Mouse (Mus musculus): ENCODE data around the gene Vps25.

The Vps25 gene

DNA sequence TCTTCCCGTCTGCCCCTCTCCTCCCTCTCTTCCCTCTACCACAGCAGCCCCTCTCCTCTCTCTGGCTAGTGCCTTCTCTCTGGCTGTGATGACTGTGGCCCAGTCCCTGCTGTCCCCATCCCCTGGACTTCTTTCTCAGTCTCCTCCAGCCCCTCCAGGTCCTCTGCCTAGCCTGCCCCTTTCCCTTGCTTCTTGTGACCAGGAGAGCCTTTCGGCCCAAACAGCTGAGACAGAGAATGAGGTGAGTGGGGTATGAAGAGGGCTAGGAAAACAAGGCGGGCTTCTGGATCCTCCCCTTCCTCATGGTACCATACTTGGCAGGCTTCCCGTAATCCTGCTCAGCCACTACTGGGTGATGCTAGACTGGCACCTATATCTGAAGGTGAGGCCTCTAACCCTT is 21.8 kb downstream of the Vps25 start:
- DNase-seq (ENCODE audit: low spot score), result no peak

- DNase-seq (ENCODE audit: low spot score), result no peak
Measured at GRCm38 (mm10) chr11:101276319-101277070, 23.0 kb downstream of the Vps25 start.

GRCm38 (mm10) chr11:101277381-101278222 is 24.1 kb downstream of the Vps25 start:
- peak; percentile 39 for DNase-seq (ENCODE audit: low spot score)

- DNase-seq (ENCODE audit: low spot score), result peak; percentile 67
Measured at GRCm38 (mm10) chr11:101278223-101279192, 25.0 kb downstream of the Vps25 start, which contains the start of the genes Cntd1 and Coa3. Gene Cntd1 (plus strand): TSS chr11:101279012. Gene Coa3 (minus strand): TSS chr11:101279114.

DNA sequence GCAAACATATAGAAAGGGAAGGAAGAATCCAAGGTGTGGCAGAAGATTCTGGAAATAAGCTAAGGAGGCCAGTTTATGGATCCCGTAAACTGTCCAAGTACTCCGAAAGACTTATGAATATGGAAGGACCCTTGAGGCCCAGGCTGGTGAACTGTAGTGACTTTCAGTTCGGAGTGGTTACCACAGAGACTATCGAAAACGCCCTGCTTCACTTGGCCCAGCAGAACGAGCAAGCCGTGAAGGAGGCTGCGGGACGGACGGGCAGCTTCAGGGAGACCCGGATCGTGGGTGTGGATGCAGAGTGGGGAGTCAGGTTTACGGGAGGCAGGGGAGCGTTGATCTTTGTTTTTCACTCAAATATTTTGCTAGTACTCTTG is 25.7 kb downstream of the Vps25 start:
- no peak for DNase-seq (ENCODE audit: low spot score)

DNA sequence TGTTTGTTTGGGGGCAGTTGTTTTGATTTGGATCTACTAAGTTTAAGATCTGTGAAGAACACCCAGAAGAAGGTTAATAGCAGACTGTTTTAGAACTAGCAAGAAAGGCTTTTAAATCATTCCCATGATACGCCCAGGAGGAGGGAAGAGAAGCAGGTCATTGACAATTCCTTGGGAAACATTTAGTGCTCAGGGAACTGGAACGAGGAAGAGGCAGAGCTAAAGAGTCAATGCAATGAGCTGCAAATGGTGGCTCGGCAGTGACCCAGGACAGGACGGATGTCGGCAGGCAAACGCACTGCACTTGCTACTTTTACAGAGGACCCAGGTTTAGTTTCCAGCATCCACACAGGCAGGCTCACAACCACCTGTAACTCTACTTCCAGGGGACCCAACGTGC is 27.3 kb downstream of the Vps25 start:
- no peak for DNase-seq (ENCODE audit: low spot score)

DNA sequence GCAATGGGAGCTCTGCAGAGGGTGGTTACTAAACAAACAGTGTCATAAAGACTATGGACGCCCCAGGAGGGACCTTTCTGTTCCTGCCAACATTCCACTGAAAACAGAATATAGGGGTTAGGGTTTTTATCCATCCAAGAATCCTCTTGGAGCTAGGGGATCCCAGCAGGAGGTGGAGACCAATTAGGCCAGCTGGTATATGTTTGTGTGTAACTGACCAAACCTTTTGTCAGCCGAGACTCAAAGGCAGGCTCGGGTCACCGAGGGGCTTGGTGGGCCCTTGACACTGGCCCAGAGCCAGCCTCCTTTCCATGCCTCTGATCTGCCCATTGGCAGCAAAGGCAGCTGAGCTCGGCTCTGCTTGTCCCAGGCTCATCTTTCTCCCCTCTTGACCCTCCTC is 29.4 kb downstream of the Vps25 start:
- no peak for DNase-seq (ENCODE audit: low spot score)

DNA sequence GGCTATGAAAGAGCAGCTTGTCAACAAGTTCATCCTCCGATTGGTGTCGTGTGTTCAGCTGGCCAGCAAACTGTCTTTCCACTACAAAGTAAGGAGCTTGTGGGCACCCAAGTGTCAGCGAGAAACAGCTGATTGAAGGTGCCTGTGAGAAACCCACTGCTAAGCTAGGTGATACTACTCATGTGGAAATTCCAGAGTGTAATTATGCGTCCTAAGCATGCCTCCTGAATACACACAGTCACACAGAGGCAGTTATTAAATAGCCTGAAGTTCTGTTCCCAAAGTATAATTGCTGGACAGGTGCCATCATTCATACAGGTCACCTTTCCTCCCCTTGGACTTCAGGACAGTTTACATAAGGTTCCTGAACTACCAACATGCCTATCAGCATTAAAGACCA is 30.3 kb downstream of the Vps25 start:
- no peak for DNase-seq (ENCODE audit: low spot score)

GRCm38 (mm10) chr11:101287306-101287705 is 33.8 kb downstream of the Vps25 start:
- peak; percentile 82 for DNase-seq (ENCODE audit: low spot score)

GRCm38 (mm10) chr11:101291231-101291630 is 37.7 kb downstream of the Vps25 start:
- DNase-seq (ENCODE audit: low spot score), result no peak

GRCm38 (mm10) chr11:101295191-101295590 is 41.7 kb downstream of the Vps25 start:
- DNase-seq (ENCODE audit: low spot score), result no peak

DNA sequence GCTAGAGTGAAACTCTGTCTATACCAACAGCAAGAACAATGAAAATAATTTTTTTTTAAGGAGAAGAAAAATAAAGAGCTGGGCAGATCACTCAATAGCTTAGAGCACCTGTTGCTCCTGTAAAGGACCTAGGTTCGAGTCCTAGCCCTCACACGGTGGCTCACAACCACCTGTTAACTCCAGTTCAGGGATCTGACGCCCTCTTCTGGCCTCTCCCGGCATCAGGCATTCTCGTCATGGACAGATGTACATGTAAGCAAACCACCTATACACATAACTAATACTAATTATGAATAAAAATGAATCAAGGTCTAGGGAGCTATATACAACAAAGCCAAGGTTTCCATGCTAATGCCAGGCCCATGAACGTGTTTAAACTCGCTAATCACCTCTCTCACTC is 47.4 kb downstream of the Vps25 start:
- DNase-seq (ENCODE audit: low spot score), result no peak

DNA sequence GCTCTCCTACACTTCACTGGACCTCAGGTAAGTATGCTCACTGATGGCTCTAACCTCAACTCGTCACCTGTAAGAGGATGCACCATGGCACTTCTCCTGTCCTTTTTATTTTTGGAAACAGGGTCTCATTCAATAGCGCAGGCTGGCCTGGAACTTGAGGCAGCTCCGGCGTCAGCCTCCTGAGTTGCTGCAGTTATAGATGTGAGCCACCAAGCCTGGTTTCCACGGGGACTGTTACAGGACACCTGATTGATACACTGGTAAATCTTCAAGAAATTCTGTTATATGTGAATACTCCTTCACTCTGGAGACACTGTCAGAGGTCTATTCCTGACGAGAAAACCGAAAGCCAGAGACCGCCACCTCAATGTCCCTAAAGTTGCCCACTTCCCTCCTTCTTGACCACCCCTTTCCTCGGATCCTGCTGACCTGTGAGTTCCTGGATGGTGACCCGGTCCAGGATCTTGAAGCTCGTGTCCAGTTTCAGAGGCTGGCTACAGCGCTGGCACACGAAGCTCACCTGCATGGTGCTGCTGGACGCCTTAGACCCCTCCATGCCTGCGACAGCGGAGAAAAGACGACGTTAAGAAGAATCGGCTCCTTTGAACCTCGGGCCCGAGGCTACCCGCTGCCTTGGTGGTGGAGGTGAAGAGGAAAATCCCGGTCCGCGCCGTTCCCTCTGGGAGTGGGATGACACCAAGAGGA is 47.9 kb downstream of the Vps25 start:
- peak; percentile 21 for DNase-seq (ENCODE audit: low spot score)

DNA sequence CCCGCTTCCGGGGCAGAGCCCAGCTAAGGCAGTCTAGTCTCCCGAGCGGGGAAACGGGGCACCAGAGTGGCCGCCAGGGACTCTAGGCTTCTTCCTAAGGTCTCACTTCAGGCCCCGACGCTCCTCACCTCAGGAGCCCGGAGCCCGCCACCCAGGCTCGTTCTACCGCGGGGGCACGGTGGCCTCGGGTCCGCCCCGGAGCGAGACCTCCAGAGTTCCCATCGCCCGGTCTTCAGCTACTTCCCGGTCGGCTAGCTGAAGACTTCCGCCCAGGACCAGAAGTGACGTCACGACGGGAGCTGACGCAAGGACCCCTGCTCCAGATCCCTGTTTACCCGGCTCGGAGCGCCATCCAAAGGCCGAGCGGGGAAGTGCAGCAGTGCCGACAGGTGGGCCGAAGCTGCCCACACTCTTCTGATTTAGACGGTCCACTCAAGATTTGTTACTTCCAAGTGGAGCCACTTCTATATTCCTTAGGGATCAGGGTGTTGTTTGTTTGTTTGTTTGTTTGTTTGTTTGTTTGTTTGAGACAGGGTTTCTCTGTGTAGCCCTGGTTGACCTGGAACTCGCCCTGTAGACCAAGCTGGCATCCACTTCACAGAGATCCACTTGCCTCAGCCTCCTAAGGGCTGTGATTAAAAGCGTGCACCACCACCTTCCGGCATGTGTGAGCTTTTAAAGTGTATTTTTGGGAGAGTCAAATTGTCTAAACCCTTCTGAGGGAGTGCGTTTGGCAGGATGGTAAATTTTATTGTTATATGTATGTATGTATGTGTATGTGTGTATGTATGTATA is 48.7 kb downstream of the Vps25 start, which contains the start of gene Becn1:
TSS of gene Becn1 (minus strand) at position 283 of the 795 bp plus-strand sequence.
- DNase-seq (ENCODE audit: low spot score), result peak; percentile 97

DNA sequence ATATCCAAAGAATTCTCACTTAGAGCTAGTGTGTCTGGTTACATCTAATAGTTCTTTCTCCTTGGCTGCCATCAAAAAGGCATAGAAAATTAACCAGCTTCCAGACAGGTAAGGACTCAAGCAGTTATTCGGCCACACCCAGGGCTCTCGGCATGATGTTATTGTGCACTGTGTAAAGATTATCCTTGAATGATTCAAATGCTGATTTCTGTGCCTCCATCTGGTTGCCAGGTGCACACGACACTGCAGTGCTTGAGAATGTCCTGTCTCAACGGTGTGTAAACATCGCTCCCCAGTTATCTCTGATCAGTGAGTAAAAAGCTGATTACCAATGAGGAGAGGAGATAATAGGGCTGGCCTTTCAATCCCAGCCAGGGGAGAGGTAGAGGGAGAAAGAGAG is 54.2 kb downstream of the Vps25 start:
- DNase-seq (ENCODE audit: low spot score), result no peak

Data from adipocyte (in vitro differentiated cells).